Mouse (Mus musculus): ENCODE results near the gene Fbxo28.
A peak's percentile ranks its signal among the peaks of the same experiment; 100 is the strongest.
"Not testable (repeated sequence)": the region's sequence is repeated elsewhere in the genome, so short reads cannot be mapped to it uniquely, and the experiment has no call there.

Gene Fbxo28

GRCm38 (mm10) chr1:182345857-182346256, 4.4 kb upstream of the Fbxo28 start:
- DNase-seq (ENCODE audit: low read depth, low spot score), result no peak

DNA sequence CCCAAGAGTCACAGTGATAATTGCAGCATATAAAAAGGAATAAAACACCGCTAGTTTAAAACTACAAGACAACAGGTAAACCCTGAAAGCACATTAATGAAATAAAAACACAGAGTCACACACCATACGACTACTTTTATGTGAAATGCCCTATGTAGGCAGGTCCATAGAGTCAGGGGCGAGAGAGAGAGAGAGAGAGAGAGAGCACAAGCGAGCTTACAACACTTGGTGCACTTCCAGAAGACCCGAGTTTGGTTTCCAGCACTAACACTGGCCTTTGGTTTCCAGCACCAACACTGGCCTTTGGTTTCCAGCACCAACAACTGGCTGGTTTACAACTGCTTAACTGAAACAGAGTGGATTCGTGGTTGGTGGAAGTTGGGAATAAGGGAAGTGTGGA, 564 bp upstream of the Fbxo28 start:
- DNase-seq (ENCODE audit: low read depth, low spot score), result no peak

DNA sequence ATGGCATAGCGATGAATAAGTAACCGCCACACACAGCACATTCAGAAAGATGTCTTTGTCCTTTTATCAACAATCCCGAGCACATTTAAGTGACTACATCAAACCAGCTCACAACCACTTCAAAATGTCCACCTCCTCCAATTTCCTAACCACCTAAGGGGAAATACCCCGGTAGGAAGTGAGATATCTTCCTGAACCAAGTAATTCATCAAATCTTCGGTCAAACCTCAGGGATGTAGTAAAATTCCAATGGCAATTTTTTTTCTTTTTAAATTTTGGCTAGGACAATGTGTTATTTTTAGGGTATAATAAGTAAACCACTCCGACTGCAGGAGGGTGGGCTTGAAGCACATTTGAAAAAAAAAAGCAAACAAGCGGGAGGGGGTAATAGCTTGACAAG, 1.1 kb downstream of the Fbxo28 start:
- peak; percentile 67 for DNase-seq (ENCODE audit: low read depth, low spot score)

DNA sequence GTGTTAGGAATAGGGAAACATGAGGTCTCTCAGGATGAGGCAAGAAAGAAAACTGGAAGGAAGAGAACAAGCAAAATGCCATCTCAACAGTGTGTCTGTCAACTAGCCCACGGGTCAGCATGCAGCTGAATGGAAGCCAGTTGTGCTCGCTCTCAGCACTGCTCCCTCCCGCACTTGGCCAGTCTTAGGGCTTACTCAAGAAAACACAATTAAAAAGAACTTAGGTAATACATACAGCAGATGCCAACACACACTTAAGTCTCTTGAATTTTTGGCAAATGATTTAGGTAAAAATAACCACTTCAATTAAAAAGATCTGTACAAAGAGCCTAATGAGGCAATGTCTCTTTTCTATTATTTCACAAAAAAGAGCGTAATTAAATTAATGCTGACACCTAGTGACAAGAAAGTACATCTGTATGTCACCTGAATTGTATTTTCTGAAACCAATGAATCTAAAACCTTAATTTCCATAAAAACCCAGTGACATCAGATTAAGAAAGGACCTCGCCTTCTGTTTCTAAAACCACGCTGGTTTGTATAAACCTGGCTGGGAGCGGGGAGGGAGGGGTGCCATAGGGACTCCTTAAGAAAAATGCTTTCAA, 2.4 kb downstream of the Fbxo28 start:
- DNase-seq (ENCODE audit: low read depth, low spot score), result no peak

DNA sequence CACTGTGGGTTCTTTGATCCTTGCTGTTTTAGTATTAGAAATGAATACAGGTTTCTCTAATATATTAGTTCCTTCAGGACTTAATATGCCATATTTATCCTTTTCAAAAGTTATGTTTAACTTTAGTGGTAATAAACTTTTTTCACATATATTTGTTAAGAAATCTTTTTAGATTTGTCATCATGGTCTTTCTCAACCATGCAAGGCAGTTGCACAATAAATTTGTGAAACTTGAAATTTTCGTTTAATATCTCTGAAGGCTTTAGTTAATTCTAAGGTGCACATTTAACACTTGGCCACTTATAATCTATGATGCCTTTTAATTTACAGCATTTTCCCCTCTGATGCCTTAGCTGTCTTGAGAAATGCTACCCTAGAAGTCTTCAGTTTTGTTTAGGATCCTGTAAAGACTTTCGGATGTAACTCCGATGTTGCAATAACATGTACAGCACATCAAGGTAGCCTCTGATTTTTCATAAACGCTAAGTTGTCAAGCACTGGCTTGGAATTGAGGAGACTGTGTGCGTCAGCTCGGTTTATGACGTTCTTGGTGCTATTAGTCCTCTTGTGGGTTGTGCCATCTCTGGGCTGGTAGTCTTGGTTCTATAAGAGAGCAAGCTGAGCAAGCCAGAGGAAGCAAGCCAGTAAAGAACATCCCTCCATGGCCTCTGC, 7.5 kb downstream of the Fbxo28 start:
- no peak for DNase-seq (ENCODE audit: low read depth, low spot score)

GRCm38 (mm10) chr1:182332090-182333034, 9.1 kb downstream of the Fbxo28 start:
- no peak for DNase-seq (ENCODE audit: low read depth, low spot score)

- no peak for DNase-seq (ENCODE audit: low read depth, low spot score)
Measured at GRCm38 (mm10) chr1:182325919-182326318, 15.5 kb downstream of the Fbxo28 start.

DNA sequence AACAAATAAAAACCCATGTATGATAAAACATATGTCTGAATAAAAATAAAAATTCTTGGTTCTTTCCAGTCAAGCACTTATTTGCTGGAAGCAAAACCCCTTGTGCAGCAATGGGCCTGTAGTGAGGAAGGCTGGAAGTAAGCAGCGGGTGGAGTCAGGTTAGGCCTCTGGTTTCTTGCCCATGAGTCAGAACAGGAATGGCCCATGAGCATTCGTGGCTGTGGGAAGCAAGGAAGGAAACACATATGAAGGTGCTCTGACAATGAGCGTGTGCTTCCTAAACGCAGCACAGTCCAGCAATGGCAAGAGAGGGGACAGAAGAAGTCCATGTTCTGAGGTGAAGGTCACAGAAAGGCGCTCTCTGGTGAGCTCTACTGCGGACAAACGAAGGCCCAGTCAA, 16.9 kb downstream of the Fbxo28 start:
- DNase-seq (ENCODE audit: low read depth, low spot score), result no peak

GRCm38 (mm10) chr1:182323139-182323538, 18.3 kb downstream of the Fbxo28 start:
- DNase-seq (ENCODE audit: low read depth, low spot score), result no peak

GRCm38 (mm10) chr1:182314201-182314600, 27.2 kb downstream of the Fbxo28 start:
- no peak for DNase-seq (ENCODE audit: low read depth, low spot score)

- DNase-seq (ENCODE audit: low read depth, low spot score), result no peak
Measured at GRCm38 (mm10) chr1:182313181-182313580, 28.2 kb downstream of the Fbxo28 start.

GRCm38 (mm10) chr1:182311376-182311775, 30.1 kb downstream of the Fbxo28 start:
- no peak for DNase-seq (ENCODE audit: low read depth, low spot score)

GRCm38 (mm10) chr1:182310316-182310715, 31.1 kb downstream of the Fbxo28 start:
- DNase-seq (ENCODE audit: low read depth, low spot score), result no peak

DNA sequence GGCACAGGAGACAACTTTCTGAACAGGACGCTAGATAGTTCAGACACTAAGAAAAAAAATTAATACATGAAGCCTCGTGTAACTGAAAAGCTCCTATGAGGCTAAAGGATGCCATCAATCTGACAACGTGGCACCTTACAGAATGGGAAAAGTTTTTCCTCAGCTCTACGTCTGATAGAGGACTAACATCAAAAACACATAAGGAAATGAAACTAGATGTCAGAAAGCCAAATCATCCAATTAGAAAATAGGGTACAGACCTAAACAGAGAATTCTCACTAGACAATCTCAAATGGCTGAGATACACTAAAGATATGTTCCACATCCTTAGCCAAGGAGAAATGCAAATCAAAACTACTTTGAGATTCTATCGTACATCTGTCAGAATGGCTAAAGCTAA, 32.0 kb downstream of the Fbxo28 start:
- DNase-seq (ENCODE audit: low read depth, low spot score), result no peak

- no peak for DNase-seq (ENCODE audit: low read depth, low spot score)
Measured at GRCm38 (mm10) chr1:182302916-182303315, 38.5 kb downstream of the Fbxo28 start.

DNA sequence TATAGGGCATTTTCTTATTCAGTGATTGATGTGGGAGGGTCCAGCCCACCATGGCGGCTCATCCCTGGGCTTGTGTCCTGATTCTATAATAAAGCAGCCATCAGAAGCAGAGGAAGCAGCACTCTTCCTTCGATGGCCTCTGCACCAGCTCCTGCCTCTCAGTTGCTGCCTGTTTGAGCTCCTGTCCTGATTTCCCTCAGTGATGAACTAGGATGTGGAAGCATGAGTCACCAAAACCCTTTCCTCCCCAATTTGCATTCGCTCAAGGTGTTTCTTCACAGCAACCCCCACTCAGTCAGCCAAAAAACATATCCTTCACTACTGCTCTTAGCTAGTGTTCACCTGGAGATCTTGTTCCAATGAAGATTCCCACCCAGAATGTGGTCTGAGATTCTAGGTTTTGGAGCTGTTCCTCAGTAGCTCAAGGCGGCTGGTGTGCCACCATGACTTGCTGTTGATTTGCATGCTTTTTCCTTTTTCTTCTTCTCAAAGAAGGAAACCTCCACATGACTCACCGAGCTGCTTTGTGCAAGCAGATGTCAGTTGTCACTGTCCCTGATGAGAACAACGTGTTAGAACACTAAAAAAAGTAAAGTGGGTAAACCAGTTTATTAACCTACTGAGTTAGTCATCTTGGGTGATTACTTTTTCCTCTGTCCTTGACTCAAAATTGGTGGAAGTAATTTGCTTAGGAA, 39.1 kb downstream of the Fbxo28 start:
- DNase-seq (ENCODE audit: low read depth, low spot score), result no peak

- no peak for DNase-seq (ENCODE audit: low read depth, low spot score)
Measured at GRCm38 (mm10) chr1:182297821-182298220, 43.6 kb downstream of the Fbxo28 start.

DNA sequence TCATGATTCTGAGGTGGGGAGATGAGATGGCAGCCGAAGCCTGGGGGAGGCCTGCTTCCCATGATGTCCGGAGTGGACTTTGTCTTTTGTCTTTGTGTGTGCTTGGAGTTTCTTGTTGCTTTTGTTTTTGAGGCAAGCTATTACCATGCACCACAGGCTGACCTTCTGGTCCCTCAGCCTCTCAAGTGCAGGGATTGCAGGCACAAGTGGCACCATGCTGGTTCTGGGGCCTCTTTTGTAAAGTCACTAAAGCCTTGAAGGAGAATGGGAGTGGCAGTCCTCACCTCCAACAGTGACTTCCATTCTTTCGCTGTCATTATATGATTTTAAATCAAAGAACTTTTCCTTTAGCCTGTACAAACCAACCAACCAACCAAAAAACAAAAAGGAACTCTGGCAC, 44.2 kb downstream of the Fbxo28 start:
- DNase-seq (ENCODE audit: low read depth, low spot score), result no peak

GRCm38 (mm10) chr1:182296816-182297215, 44.6 kb downstream of the Fbxo28 start:
- DNase-seq (ENCODE audit: low read depth, low spot score), result no peak

GRCm38 (mm10) chr1:182296141-182296540, 45.3 kb downstream of the Fbxo28 start:
- no peak for DNase-seq (ENCODE audit: low read depth, low spot score)

- DNase-seq (ENCODE audit: low read depth, low spot score), result no peak
Measured at GRCm38 (mm10) chr1:182292291-182292690, 49.1 kb downstream of the Fbxo28 start.

DNA sequence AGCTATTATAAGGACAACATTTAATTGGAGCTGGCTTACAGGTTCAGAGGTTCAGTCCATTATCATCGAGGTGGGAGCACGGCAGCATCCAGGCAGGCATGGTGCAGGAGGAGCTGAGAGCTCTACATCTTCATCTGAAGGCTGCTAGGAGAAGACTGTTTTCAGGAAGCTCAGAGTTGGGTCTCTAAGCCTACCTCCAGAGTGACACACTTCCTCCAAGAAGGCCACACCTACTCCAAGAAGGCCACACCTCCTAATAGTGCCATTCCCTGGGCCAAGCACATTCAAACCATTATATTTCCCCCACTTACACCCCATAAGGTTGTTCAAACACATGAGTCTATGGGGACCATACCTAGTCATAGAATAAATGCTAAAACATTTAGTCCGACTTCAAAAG, 50.7 kb downstream of the Fbxo28 start:
- not testable (repeated sequence) for DNase-seq (ENCODE audit: low read depth, low spot score)
